Mouse (Mus musculus) gastrocnemius, postnatal 36 days (tissue): ENCODE measurements around the gene Tmem56. TPM values are rescaled to one million over a fixed set of nuclear protein-coding genes. Genes with fewer than 3 reads are reported as not detected.

Source experiments
- total RNA-seq, 2 experiments: library from RNA; stranded (reverse); gene quantifications; 2 replicates each; pipeline ENCODE4 v1.2.3; 2021

Tmem56 gene
- total RNA-seq, 2 experiments from 2014 or later, result 33.7 to 37.2 TPM

Other genes with a start within 250 kb of the Tmem56 start
- 1 to 10 TPM; 2.5 to 3.6 TPM for gene Rwdd3, start 111.4 kb downstream of the Tmem56 start, total RNA-seq
- 1 to 10 TPM; 7.0 to 8.7 TPM for gene Alg14, start 8.7 kb upstream of the Tmem56 start, total RNA-seq
- gene Cnn3, start 143.4 kb upstream of the Tmem56 start, total RNA-seq, result 10 to 100 TPM; 19.5 to 22.7 TPM
- not detected for gene Slc44a3, start 249.3 kb upstream of the Tmem56 start, total RNA-seq